Mouse (Mus musculus) embryonic fibroblast, embryonic 13.5 days (primary cell): ENCODE measurements at regions not wholly inside any gene's neighbourhood (a gene's known extent, or its start where the extent isn't known, plus 50 kb on each side); places are given as distances from the start of the nearest gene placed in this dataset.

Experiments
- CTCF ChIP-seq: IDR thresholded peaks from 2 replicates; pipeline ENCODE4 v1.5.1; 2011; ENCODE audit warnings: mild to moderate bottlenecking, control low read depth, low read length, moderate library complexity, borderline replicate concordance; ENCODE audit not compliant: insufficient read depth
- POLR2A ChIP-seq: IDR thresholded peaks from 2 replicates; pipeline ENCODE4 v1.6.1; 2011; ENCODE audit warnings: low read depth, mild to moderate bottlenecking, control low read depth, low read length, moderate library complexity

DNA sequence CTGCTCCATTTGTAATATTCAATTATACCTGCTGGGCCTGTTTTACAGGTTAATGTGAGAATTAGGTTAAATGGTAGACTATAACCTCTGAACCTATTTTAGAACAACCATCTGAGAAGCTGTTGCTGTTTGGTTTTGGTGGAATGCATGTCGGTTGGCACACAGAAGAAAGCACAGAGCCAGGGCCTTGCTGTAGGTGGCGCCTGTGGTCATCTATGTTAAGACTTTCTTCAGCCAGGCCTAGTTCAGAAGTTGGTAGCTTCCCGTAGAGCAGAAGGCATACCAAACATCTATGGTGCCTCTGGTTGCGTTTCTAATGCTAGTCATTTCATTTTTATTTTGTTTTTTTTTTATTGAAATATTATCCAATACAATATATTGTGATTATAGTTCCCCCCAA, 209.9 kb upstream of the Negr1 start:
- TF ChIP-seq CTCF (no peak), POLR2A (no peak)
